In the genomic region with DNA sequence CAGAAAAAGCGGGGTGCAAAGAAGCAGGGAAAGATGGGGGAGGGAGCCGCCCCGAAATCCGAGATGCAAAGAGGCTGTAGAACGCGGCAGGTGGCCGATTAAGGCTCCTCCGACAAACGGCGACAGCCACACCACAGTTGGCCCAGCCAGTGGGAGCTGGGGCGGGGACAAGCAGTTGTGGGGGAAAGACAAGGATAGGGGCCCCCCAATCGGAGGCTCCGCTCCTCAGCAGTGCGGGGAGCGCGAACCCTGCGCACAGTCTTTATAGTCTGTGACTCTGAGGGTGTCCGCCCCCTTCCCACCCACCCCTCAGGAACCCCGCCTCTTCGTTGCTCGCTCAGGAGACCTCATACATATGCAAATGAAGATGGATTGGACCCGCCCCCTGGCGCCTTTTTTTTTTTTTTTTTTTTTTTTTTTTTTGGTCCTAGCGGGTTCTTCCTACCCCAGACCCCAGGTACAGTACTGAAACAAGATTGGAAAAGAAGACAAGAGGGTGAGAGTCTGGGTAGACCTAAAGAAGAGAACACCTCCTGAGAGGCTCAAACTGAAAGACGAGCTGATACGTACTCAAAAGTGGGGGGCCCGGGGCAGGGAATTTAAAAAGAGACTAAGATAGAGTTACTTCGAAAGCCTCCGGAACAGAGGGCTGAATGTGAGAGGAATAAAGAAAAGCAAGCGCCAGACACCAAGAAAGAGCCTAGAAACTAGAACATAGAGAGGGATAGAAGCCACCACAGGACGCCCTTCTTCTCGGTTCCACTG, we compare ENCODE assay signal across 8 mouse cellular contexts. TPM values are rescaled to one million over a fixed set of nuclear protein-coding genes. Genes with fewer than 3 reads are reported as not detected.
DNase-seq lines count a peak whose midpoint lies in the region; ATAC-seq lines count a peak whose summit lies in the region.

A gene (minus strand): TSS at position 217 of the 765 bp plus-strand sequence.

- DNase-seq in MN1 (ENCODE audit: low spot score), result peak; percentile 68
- peak; percentile 90 for DNase-seq in cerebellum, adult 8-10 months
- DNase-seq in layer of hippocampus, postnatal 14 days (ENCODE audit: low spot score in 2 of 2), result peak; percentile 85 to 92
- peak; percentile 32 for DNase-seq in lung, postnatal 25 days (ENCODE audit: low spot score)
- peak; percentile 95 for DNase-seq in retina, postnatal 1 day
- peak; percentile 83 for DNase-seq in thymus, postnatal 4 days

- ATAC-seq in frontal cortex, adult (ENCODE audit: low TSS enrichment), result peak; percentile 82
- ATAC-seq in hematopoietic stem cell, adult 5-6 weeks (replicated peaks in 1 of 2; ENCODE audit: insufficient read depth in 1 of 2, low FRiP score in 2 of 2, low TSS enrichment in 1 of 2, low read depth in 1 of 2, poor library complexity in 2 of 2, severe bottlenecking in 2 of 2), result peak; percentile 69 to 75

RNA-seq across cellular contexts. Expression of the gene that starts here (rescaled TPM):
- total RNA-seq in hematopoietic stem cell, adult 5-6 weeks (2017), result 1.0 and 7.6 TPM in 2 replicates
- total RNA-seq in layer of hippocampus, postnatal 14 days (2021), result 100 to 1,000 TPM; 513 to 551 TPM

Comparison
In these comparisons a context has a peak if more than half of its experiments do, and no peak if none do; other contexts are left out.
1. Peak in every context shown above with its lines: DNase-seq and ATAC-seq.
2. RNA of the gene that starts here (total RNA-seq): 513 to 551 TPM in layer of hippocampus, postnatal 14 days; 1.0 to 7.6 TPM in hematopoietic stem cell, adult 5-6 weeks; every median in the first group is over 10 times any median in the second.
3. DNase-seq: peak in every context shown above with its lines; median percentile 95 in retina, postnatal 1 day; 90 in cerebellum, adult 8-10 months; 88 in layer of hippocampus, postnatal 14 days; 83 in thymus, postnatal 4 days; 68 in MN1; 32 in lung, postnatal 25 days.